Comparison of ENCODE assay signal across 7 mouse cellular contexts in the genomic region with DNA sequence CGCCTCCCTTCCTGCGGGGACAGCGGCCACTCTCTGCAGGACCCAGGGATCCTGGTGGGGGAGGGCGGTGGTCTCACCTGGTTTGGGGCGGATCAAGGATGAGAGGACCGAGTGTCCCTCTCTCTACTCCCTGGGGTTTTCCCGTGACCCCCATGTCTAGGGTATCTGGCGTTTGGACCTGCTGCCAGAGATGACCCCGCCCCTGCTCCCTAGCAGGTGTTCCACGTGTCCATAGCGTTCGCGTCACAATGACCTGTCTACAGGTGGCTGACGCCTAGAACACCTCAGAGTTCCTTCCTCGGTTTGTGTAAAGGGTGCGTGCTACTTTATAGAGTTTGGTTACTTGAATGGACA. TPM values are rescaled to one million over a fixed set of nuclear protein-coding genes. Genes with fewer than 3 reads are reported as not detected.
DNase-seq lines count a peak whose midpoint lies in the region; ATAC-seq and TF ChIP-seq lines count a peak whose summit lies in the region.

A gene (minus strand): TSS at position 193 of the 354 bp plus-strand sequence.

- WGBS in liver, adult 2 months = 4% methylated on average over 12 of the region's 16 CpGs
- 4% methylated on average over 16 of the region's 16 CpGs for WGBS in bone marrow, adult 2 months
- WGBS in forebrain, embryonic 14.5 days = 2% methylated on average over 14 of the region's 16 CpGs

- no peaks in the 10 kb centered on the region for H3K27me3 ChIP-seq in liver, adult 2 months (ENCODE audit: control insufficient read depth, insufficient read depth, low read length)
- peaks cover 6% of the 10 kb centered on the region; the same call in 1 of the 2 replicates for H3K27me3 ChIP-seq in forebrain, embryonic 14.5 days (replicated peaks; ENCODE audit: control insufficient read depth, insufficient read depth, low read length)

- peak; percentile 52 for ATAC-seq in forebrain, embryonic 14.5 days
- peak; percentile 53 for ATAC-seq in megakaryocyte, adult 5-6 weeks (ENCODE audit: poor library complexity, severe bottlenecking)

- H3K36me3 ChIP-seq in liver, adult 2 months (ENCODE audit: control insufficient read depth, insufficient read depth, low read length) = no peaks in the 10 kb centered on the region
- H3K36me3 ChIP-seq in forebrain, embryonic 14.5 days (ENCODE audit: control insufficient read depth, insufficient read depth, low read length) = no peaks in the 10 kb centered on the region

- H3K4me1 ChIP-seq in liver, adult 2 months (ENCODE audit: control insufficient read depth, insufficient read depth, low read length) = no peaks in the 10 kb centered on the region
- no peaks in the 10 kb centered on the region for H3K4me1 ChIP-seq in bone marrow, adult 2 months (ENCODE audit: control insufficient read depth, insufficient read depth, low read length)
- peaks cover 5% of the 10 kb centered on the region; the same call in 1 of the 2 replicates for H3K4me1 ChIP-seq in forebrain, embryonic 14.5 days (ENCODE audit: control insufficient read depth, insufficient read depth, low read length)

- H3K27ac ChIP-seq in liver, adult 2 months (replicated peaks; ENCODE audit: insufficient read depth, low read depth, low read length) = peak within 1 kb of the TSS; percentile 26
- peak within 1 kb of the TSS; percentile 51 for H3K27ac ChIP-seq in bone marrow, adult 2 months (ENCODE audit: control insufficient read depth, insufficient read depth, low read depth, low read length, poor library complexity)
- H3K27ac ChIP-seq in forebrain, embryonic 14.5 days (ENCODE audit: low read depth, low read length) = peak within 1 kb of the TSS; percentile 65

- no peaks in the 10 kb centered on the region for H3K9me3 ChIP-seq in forebrain, embryonic 14.5 days (replicated peaks; ENCODE audit: control insufficient read depth, low read length)

- no peaks in the 10 kb centered on the region for H3K79me2 ChIP-seq in liver, adult 2 months (ENCODE audit: control insufficient read depth, insufficient read depth, low read length)

- no peak for DNase-seq in liver, adult 2 months (ENCODE audit: extremely low read depth, low read depth, low spot score)
- no peak for DNase-seq in liver
- DNase-seq in forebrain, embryonic 14.5 days (ENCODE audit: low spot score) = peak; percentile 22
- DNase-seq in layer of hippocampus, postnatal 25 days (ENCODE audit: extremely low spot score in 1 of 2, low spot score in 1 of 2) = no peak
- no peak for DNase-seq in adipocyte (ENCODE audit: low spot score)

- no peak for TF ChIP-seq CTCF in liver, adult 2 months (IDR thresholded peaks at IDR 0.05; ENCODE audit: low read depth, low read length)
- no peak for TF ChIP-seq CTCF in bone marrow, adult 2 months (IDR thresholded peaks at IDR 0.05; ENCODE audit: control insufficient read depth, insufficient read depth, low read length)

- peak within 1 kb of the TSS; percentile 54 for H3K9ac ChIP-seq in liver, adult 2 months (ENCODE audit: low read depth, low read length)
- peak within 1 kb of the TSS; percentile 83 for H3K9ac ChIP-seq in forebrain, embryonic 14.5 days (ENCODE audit: low read length)

- H3K4me2 ChIP-seq in forebrain, embryonic 14.5 days (ENCODE audit: low read length) = peak within 1 kb of the TSS; percentile 89

- no peak for TF ChIP-seq POLR2A in liver, adult 2 months (IDR thresholded peaks at IDR 0.05; ENCODE audit: extremely low read depth, insufficient read depth, low read length)
- TF ChIP-seq POLR2A in bone marrow, adult 2 months (IDR thresholded peaks at IDR 0.05; ENCODE audit: borderline replicate concordance, control insufficient read depth, low read depth, low read length) = no peak

- H3K4me3 ChIP-seq in liver, adult 2 months (ENCODE audit: insufficient read depth, low read depth, low read length) = peak within 1 kb of the TSS; percentile 76
- peak within 1 kb of the TSS; percentile 69 for H3K4me3 ChIP-seq in bone marrow, adult 2 months (replicated peaks; ENCODE audit: control insufficient read depth, low read depth, low read length)
- H3K4me3 ChIP-seq in forebrain, embryonic 14.5 days (ENCODE audit: low read depth, low read length) = peak within 1 kb of the TSS; percentile 69

RNA-seq across cellular contexts. Expression of the gene that starts here (rescaled TPM):
- 2.9 and 3.4 TPM in 2 replicates for total RNA-seq in liver, adult 2 months (2014; rRNA removed)
- polyA plus RNA-seq in liver, adult 2 months (2012; rRNA removed) = 0.54 and 0.84 TPM in 2 replicates
- 4.7 and 14.6 TPM in 2 replicates for polyA plus RNA-seq in bone marrow, adult 2 months (2011; ENCODE audit: insufficient read depth, insufficient read length, low replicate concordance, missing spikeins)
- 44.0 and 48.4 TPM in 2 replicates for polyA plus RNA-seq in forebrain, embryonic 14.5 days (2014; fragmentation: Nextera tagmentation; extraction: Ambion mirVana)
- total RNA-seq in layer of hippocampus, postnatal 25 days (2021) = 10 to 100 TPM; 52.9 to 55.8 TPM
- 4.4 and 7.2 TPM in 2 replicates for total RNA-seq in megakaryocyte, adult 5-6 weeks (2015)
- 4.8 and 13.3 TPM in 2 replicates for total RNA-seq in megakaryocyte, adult 5-6 weeks (2017)
